Mouse (Mus musculus) frontal cortex, postnatal 10 days (tissue): ENCODE results near the gene Taz.

Experiments
- DNase-seq, 2 experiments: peaks; one replicate each; pipeline ENCODE4 v3.0.0; 2022; ENCODE audit warnings: low spot score in 2 of 2, mixed read lengths in 1 of 2

The Taz gene

DNA sequence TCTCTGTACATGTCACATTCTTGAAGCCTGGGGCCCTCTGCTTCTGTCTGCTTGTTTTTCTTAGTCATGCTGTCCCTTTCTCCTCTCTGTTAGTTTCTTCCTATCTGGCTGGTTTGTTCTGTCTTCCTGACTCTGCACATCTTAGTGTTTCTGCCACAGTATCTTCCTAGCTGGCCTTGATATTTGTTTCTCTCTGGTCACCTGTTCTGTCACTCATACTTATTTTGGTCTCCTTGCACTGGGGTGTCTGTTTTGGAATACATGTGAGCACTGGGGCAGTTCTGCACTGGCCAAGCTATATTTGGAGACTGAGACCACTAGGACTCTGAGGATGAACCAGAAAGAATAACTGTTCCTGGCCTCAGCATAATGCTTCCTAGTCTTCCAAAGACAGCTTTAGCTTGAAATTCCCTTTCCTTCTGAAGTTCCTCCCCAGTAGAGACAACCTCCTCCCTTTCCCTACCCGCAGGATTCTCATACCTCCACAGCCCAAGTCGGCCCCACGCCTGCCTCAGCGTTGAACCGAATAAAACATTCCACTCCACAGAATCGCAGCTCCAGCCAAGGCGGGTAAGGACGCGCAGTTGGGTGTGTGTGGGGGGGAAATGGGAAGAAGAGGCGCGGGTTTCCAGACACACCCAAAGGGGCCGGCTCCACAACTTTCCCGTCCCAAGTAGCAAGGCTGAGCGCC, 526 bp upstream of the Taz start:
- DNase-seq, result no peak

DNA sequence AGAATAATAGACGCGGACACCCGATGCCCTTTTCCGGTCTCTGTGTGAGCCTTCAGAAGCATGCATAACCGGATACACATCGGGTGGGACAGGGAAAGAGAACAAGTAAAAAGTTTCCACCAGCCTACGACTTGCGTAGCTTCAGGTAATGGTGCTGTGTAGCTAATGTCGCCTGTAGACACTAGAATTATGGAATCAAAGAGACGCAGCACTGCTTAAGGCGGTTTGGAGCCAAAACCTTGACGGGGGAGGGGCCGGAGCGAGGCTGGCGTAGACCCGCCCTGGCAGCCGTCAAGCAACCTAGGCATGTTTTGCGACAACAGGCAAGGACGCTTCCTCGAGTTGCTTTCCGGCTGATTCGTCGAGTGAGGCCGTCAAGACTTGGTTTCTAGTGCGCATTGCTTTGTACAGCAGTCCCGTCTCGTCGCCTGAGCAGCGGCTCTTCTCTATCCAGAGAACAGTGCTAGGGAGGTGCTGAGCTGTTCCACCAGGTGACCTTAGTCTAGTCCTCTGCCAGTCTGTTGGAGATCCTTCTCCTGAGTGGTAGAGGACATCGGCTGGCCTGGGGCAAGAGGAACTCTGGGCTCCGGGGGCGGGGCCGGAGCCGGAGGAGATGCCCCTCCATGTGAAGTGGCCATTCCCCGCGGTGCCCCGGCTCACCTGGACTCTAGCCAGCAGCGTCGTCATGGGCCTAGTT, 831 bp downstream of the Taz start:
- DNase-seq, result peak; percentile 78 to 85

DNA sequence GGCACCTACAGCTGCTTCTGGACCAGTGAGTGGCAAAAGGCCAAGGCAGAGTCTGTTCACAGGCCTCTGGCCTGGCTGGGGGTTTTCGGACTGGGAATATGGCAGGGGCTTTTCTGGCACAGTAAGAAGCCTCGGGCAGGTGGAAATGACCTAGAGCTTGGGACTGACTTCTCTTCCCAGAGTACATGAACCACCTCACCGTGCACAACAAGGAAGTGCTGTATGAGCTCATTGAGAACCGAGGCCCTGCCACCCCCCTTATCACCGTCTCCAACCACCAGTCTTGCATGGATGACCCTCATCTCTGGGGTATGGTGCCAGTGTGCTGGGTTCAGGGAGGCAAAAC, 1.4 kb downstream of the Taz start:
- DNase-seq, result no peak

GRCm38 (mm10) chrX:74293431-74293830, 11.7 kb downstream of the Taz start:
- DNase-seq, result no peak

GRCm38 (mm10) chrX:74296538-74297448, 15.1 kb downstream of the Taz start, which contains the start of gene Atp6ap1:
Atp6ap1 (plus strand) TSS chrX:74297097.
- peak; percentile 91 to 95 for DNase-seq

DNA sequence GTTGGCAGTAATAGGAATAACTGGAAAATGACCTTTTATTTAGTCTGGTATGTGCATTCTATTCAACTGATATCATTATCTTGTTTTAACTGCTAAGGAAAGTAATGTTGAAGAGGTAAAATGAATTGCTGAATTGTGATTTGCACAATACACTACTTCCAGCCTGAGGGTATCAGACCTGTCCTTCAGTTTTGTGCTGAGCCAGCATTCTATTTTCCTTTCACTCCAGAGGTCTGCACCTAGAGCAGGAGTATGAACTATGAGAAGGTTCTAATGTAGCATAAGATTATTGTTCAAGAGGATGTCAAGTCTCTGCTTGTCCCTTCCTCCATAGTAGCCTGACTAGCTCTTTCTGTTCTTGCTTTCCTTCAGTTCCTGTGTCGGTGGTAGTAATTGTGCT, 16.6 kb downstream of the Taz start:
- DNase-seq, result no peak

- DNase-seq, result no peak
Measured at GRCm38 (mm10) chrX:74299721-74300120, 18.0 kb downstream of the Taz start.

- DNase-seq, result peak; percentile 53 to 68
Measured at GRCm38 (mm10) chrX:74304867-74305700, 23.4 kb downstream of the Taz start, which contains the start of gene Gdi1. Gdi1 (plus strand) TSS chrX:74304998.

GRCm38 (mm10) chrX:74312540-74313464, 31.1 kb downstream of the Taz start, which contains the start of gene Fam50a:
Fam50a (plus strand) TSS chrX:74313033.
- peak; percentile 83 to 86 for DNase-seq

DNA sequence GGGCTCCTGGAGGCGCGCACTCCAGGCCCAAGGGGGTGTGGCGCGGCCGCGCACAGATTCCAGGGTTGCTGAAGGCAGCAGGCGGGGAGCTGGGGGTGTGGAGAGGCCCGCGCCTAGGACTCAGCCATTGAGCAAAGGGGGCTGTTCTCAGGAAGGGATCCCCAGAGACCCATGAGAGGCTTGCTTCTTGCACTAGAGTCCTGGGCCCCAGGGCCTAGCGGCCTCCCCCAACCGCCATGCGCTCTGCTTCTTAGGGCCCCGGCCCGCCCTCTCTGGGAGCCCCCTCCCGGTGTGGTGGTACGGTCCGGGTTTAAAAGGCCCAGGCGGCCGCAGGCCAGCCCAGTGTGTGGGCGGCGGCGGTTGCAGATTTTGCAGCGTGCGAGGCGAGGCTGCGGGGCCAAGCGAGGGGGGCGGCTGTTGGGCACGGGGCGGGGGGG, 47.0 kb downstream of the Taz start, which contains the start of gene Plxna3:
Gene Plxna3, plus strand, starts transcription at position 342 of the 437 bp plus-strand sequence.
- DNase-seq, result peak; percentile 36 to 59

GRCm38 (mm10) chrX:74329215-74329671, 47.5 kb downstream of the Taz start:
- DNase-seq, result peak in 1 of 2 experiments; percentile 16

DNA sequence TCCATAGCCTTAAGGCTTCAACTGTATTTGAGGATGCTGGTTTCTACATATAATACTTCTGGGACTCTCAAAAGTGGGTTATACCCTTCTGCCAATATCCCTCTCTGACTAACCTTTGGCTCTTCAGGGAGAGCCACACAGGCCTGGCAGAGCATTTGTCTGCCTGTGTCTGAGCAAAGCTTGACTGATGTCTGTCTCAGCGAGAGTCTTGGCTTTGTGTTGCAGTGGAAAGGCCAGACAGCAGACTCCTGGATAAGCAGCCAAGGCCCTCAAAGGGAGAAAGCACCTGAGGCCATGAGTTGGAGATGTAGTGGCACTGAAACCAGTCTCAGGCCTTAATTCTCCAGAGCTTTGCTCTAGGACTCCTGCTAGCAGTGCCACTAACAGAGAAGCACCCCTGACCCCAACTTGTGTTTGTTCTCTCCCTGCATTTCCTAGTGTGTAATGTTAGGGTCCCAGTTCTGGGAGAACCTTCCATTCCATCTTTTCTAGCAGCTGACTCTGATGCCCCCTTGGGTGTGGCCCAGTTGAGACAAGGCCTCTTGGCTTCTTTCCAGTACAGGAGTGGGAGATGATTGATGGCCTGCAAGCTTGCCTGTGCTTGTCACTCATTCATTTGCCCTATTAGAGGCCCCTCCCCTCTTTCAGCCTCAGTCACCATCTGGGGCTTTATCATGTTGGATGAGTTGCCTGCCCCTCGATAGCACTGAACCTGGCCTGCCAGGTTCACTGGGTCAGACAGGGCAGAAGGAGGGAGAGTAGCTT, 48.6 kb downstream of the Taz start:
- no peak for DNase-seq
